22 mouse cellular contexts compared by ENCODE assay signal in the genomic region with DNA sequence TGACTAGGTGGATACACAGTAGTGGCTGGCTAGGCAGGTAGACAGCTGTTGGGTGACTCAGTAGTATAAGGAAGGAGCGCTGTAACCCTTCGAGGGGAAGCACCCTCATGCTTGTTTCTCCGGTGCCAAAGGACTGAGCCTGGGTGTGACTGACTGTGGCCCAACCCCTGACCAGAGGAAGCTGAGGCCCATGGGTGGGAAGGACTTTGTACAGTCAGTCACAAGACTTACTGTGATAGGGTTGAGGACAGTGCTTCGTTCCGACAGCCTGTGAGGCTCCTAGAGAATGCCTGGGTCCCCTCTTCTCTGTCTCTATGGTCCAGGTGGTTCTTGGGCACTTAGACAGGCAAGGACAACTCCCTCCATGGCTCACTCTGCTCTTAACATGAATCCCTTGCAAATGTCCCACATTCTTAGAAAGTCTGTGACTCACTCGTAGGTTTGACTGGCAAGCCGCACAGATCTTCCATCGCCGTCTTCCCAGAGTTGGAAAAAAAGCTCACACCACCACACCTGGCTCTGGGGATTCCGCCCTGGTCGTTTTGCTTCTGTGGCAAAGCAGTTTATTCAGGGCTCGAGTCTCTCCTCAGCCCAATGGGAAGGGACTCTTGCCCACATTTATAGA.
DNase-seq lines count a peak whose midpoint lies in the region; ATAC-seq and TF ChIP-seq lines count a peak whose summit lies in the region.
"Had no signal": no experiment of that assay in that cellular context is flagged by ENCODE, and none has a peak within 500 bp of the region (broad histone marks: within the 10 kb centered on the region; RNA-seq: fewer than 3 reads in every experiment).

No protein-coding gene starts in this region.

- H3K9ac ChIP-seq in intestine, postnatal 0 days (ENCODE audit: low read depth, low read length) = no peak overlapping the region
- H3K9ac ChIP-seq: forebrain, embryonic 12.5 days; hindbrain, embryonic 14.5 days; limb, embryonic 13.5 days; neural tube, embryonic 15.5 days had no signal

- DNase-seq in frontal cortex, postnatal 10 days (ENCODE audit: low spot score in 2 of 2) = no peak
- DNase-seq in 416B (ENCODE audit: low read depth) = peak; percentile 69
- DNase-seq in natural killer cell, adult 2 months (ENCODE audit: low spot score in 2 of 2) = peak; percentile 58 to 72
- no peak for DNase-seq in layer of hippocampus, postnatal 25 days (ENCODE audit: extremely low spot score in 1 of 2, low spot score in 1 of 2)
- no peak for DNase-seq in heart, postnatal 25 days (ENCODE audit: low spot score)
- no peak for DNase-seq in embryo, embryonic 11 days
- DNase-seq: adrenal gland, postnatal 25 days; cerebellum, adult 11 months; cerebellum, postnatal 10 days; gastrocnemius, postnatal 14 days; heart, adult 18-20 months; heart, postnatal 36 days; kidney, postnatal 25 days; thymus, postnatal 14 days had no signal

- 43% methylated on average over 12 of the region's 12 CpGs for WGBS in intestine, postnatal 0 days

- ATAC-seq in frontal cortex, adult (ENCODE audit: low TSS enrichment) = peak; percentile 65
- ATAC-seq in intestine, postnatal 0 days = peak; percentile 89
- ATAC-seq: CD4-positive, CD25-positive, alpha-beta regulatory T cell, adult 4 months; midbrain, embryonic 16.5 days had no signal

- peak overlapping the region; percentile 32; the same call in 1 of the 2 replicates for H3K4me2 ChIP-seq in intestine, postnatal 0 days (replicated peaks; ENCODE audit: low read depth)
- H3K4me2 ChIP-seq: forebrain, embryonic 12.5 days; hindbrain, embryonic 14.5 days; limb, embryonic 13.5 days; neural tube, embryonic 15.5 days had no signal

- H3K27me3 ChIP-seq in intestine, postnatal 0 days (replicated peaks; ENCODE audit: control insufficient read depth, insufficient read depth, low read length) = no peaks in the 10 kb centered on the region

- no peak overlapping the region for H3K4me3 ChIP-seq in intestine, postnatal 0 days (ENCODE audit: low read depth, low read length)
- H3K4me3 ChIP-seq: forebrain, embryonic 12.5 days; limb, embryonic 13.5 days; neural tube, embryonic 15.5 days had no signal

- intact Hi-C loops in heart, postnatal 25 days (cut with DNase I) = loop anchor here (2.0 to 5.0 kb wide), 2 partner anchors 61 to 129 kb away; no protein-coding TSS in a partner anchor

- peaks cover 13% of the 10 kb centered on the region for H3K4me1 ChIP-seq in intestine, postnatal 0 days (replicated peaks; ENCODE audit: control insufficient read depth, insufficient read depth, low read length)

- no peaks in the 10 kb centered on the region for H3K9me3 ChIP-seq in intestine, postnatal 0 days (ENCODE audit: control insufficient read depth)
- H3K9me3 ChIP-seq: forebrain, embryonic 12.5 days; limb, embryonic 13.5 days; neural tube, embryonic 15.5 days had no signal

- TF ChIP-seq CTCF in intestine, postnatal 0 days (IDR thresholded peaks at IDR 0.05; ENCODE audit: low read depth) = no peak

- H3K27ac ChIP-seq in intestine, postnatal 0 days (ENCODE audit: low read depth, low read length) = peak overlapping the region; percentile 90
- H3K27ac ChIP-seq: hindbrain, embryonic 14.5 days; limb, embryonic 13.5 days; neural tube, embryonic 15.5 days had no signal

- no peaks in the 10 kb centered on the region for H3K36me3 ChIP-seq in intestine, postnatal 0 days (ENCODE audit: control insufficient read depth, insufficient read depth)
- H3K36me3 ChIP-seq: forebrain, embryonic 12.5 days; limb, embryonic 13.5 days; neural tube, embryonic 15.5 days had no signal

Comparison
In these comparisons a context has a peak if more than half of its experiments do, and no peak if none do; other contexts are left out.
1. DNase-seq: peak in 416B (single experiment) and natural killer cell, adult 2 months (2 of 2); none in frontal cortex, postnatal 10 days (0 of 2), layer of hippocampus, postnatal 25 days (0 of 2), heart, postnatal 25 days (single experiment) and embryo, embryonic 11 days (single experiment).